Mouse (Mus musculus) testis, adult 2 months (tissue): ENCODE results near the gene Atp8a2. TPM values are rescaled to one million over a fixed set of nuclear protein-coding genes. Genes with fewer than 3 reads are reported as not detected.

Source experiments
- H3K27ac ChIP-seq: fragments of 200-500 bp; 2 replicates; pipeline ENCODE4 v1.5.1; 2012; ENCODE audit warnings: low read depth, low read length; ENCODE audit not compliant: control insufficient read depth, insufficient read depth
- H3K27me3 ChIP-seq: fragments of 200-500 bp; 2 replicates; pipeline ENCODE4 v1.6.1; 2012; ENCODE audit warnings: mild to moderate bottlenecking, low read length, moderate library complexity; ENCODE audit not compliant: control insufficient read depth, insufficient read depth
- H3K36me3 ChIP-seq: fragments of 200-500 bp; 2 replicates; pipeline ENCODE4 v1.6.1; 2012; ENCODE audit warnings: mild to moderate bottlenecking, low read length; ENCODE audit not compliant: control insufficient read depth, insufficient read depth
- H3K4me1 ChIP-seq: fragments of 200-500 bp; 2 replicates; pipeline ENCODE4 v1.6.1; 2012; ENCODE audit warnings: low read length; ENCODE audit not compliant: control insufficient read depth, insufficient read depth
- H3K4me3 ChIP-seq: fragments of 200-500 bp; 2 replicates; pipeline ENCODE4 v1.5.1; 2012; ENCODE audit warnings: low read depth, mild to moderate bottlenecking, low read length, moderate library complexity, mixed read lengths; ENCODE audit not compliant: control insufficient read depth
- CTCF ChIP-seq: fragments of 200-500 bp; IDR thresholded peaks from 2 replicates; pipeline ENCODE4 v1.5.1; 2012; ENCODE audit warnings: low read depth, mild to moderate bottlenecking, inconsistent platforms, low read length, moderate library complexity; ENCODE audit not compliant: control insufficient read depth, insufficient read depth, insufficient replicate concordance
- POLR2A ChIP-seq: fragments of 200-500 bp; IDR thresholded peaks from 2 replicates; pipeline ENCODE4 v1.6.1; 2012; ENCODE audit warnings: low read depth, mild to moderate bottlenecking, inconsistent platforms, low read length, moderate library complexity; ENCODE audit not compliant: control insufficient read depth
- polyA plus RNA-seq: library from polyadenylated mRNA; depleted of rRNA; stranded (reverse); fragments of >200 nt; gene quantifications from 2 replicates; pipeline ENCODE4 v1.2.3, GENCODE M21; 2012

Gene Atp8a2
- polyA plus RNA-seq, 1 experiment = 18.8 TPM

DNA sequence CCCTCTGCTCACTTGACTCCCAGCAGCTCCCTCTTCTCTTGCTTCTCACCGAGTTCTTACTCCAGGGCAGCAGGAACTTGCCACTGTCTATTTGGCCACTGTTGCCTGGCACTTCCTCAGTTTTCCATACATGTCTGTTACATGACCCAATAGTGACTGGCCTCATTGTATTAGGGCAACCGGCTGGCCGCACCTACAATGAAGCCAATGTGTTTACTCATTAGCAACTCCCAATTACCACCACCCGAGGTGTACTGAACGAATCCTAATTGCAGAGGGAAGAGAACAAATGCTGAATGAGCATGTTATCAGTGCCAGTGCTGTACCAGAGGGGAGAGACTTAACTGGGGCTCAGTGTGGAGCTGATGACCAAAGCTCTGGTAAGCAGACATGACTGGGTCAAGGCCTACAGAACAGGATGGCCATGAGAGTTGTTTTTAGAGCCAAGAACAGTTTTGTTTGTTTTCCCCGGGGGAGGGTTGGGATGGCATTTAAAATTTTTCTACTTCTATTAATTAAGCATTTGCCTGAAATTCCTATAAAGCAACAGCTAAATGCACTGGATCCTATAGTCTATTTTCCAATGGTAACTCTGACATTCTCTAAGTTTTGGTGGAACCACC, 524.0 kb downstream of the Atp8a2 start:
- Histone ChIP-seq H3K36me3 (no peaks in the 10 kb centered on the region), H3K27ac (no peak overlapping the region), H3K27me3 (no peaks in the 10 kb centered on the region), H3K4me1 (peaks cover 4% of the 10 kb centered on the region; the same call in 1 of the 2 replicates), H3K4me3 (no peak overlapping the region)
- no peak for TF ChIP-seq CTCF
- no peak for TF ChIP-seq POLR2A

- H3K4me1 ChIP-seq = no peaks in the 10 kb centered on the region
- no peak overlapping the region for H3K27ac ChIP-seq
- TF ChIP-seq POLR2A = no peak
- no peak for TF ChIP-seq CTCF
- no peaks in the 10 kb centered on the region for H3K36me3 ChIP-seq
- no peak overlapping the region for H3K4me3 ChIP-seq
- no peaks in the 10 kb centered on the region for H3K27me3 ChIP-seq
Observed at GRCm38 (mm10) chr14:59657098-59657497, 539.9 kb downstream of the Atp8a2 start.

- Histone ChIP-seq H3K4me3 (no peak overlapping the region), H3K27me3 (no peaks in the 10 kb centered on the region)
- TF ChIP-seq POLR2A (no peak), CTCF (no peak)
Observed at GRCm38 (mm10) chr14:59656591-59656990, 540.4 kb downstream of the Atp8a2 start.

GRCm38 (mm10) chr14:59649337-59649736, 547.6 kb downstream of the Atp8a2 start:
- Histone ChIP-seq H3K27me3 (no peaks in the 10 kb centered on the region), H3K27ac (no peak overlapping the region), H3K36me3 (no peaks in the 10 kb centered on the region), H3K4me3 (no peak overlapping the region), H3K4me1 (peaks cover 4% of the 10 kb centered on the region; the same call in 1 of the 2 replicates)
- TF ChIP-seq CTCF (no peak), POLR2A (no peak)

More at GRCm38 (mm10) chr14:59656591-59656990, 540.4 kb downstream of the Atp8a2 start:
- no peak overlapping the region for H3K27ac ChIP-seq
- H3K36me3 ChIP-seq = no peaks in the 10 kb centered on the region
- no peaks in the 10 kb centered on the region for H3K4me1 ChIP-seq

- peaks cover 4% of the 10 kb centered on the region; the same call in 1 of the 2 replicates for H3K4me1 ChIP-seq
- TF ChIP-seq POLR2A = no peak
- TF ChIP-seq CTCF = no peak
- no peaks in the 10 kb centered on the region for H3K36me3 ChIP-seq
- no peak overlapping the region for H3K27ac ChIP-seq
- H3K4me3 ChIP-seq = no peak overlapping the region
- no peaks in the 10 kb centered on the region for H3K27me3 ChIP-seq
Observed at GRCm38 (mm10) chr14:59648611-59649010, 548.4 kb downstream of the Atp8a2 start.

GRCm38 (mm10) chr14:59646826-59647697, 549.9 kb downstream of the Atp8a2 start:
- Histone ChIP-seq H3K36me3 (no peaks in the 10 kb centered on the region), H3K4me3 (no peak overlapping the region), H3K27me3 (no peaks in the 10 kb centered on the region), H3K27ac (no peak overlapping the region), H3K4me1 (peaks cover 4% of the 10 kb centered on the region; the same call in 1 of the 2 replicates)
- no peak for TF ChIP-seq POLR2A
- peak; percentile 14; the same call in 1 of the 2 replicates for TF ChIP-seq CTCF

DNA sequence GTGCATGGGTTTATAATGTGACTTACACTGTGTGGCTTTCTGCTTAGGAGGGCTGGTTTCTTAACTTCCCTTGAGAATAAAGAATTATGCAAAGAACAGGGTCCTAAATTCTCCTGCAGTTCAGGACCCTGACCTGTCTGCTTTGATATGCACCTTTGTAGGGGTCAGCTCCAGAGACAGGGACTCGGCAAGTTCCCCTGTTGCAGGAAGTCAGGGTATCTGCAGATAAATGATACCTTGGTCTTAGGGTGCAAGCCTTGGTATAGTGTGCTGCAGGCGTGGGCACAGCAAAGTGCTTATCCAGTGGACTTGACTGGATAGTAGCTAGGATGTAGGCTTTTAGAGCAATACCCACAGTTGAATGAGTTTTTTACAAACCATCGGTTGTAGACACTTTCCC, 552.1 kb downstream of the Atp8a2 start:
- Histone ChIP-seq H3K27me3 (no peaks in the 10 kb centered on the region), H3K4me1 (peaks cover 4% of the 10 kb centered on the region; the same call in 1 of the 2 replicates), H3K27ac (no peak overlapping the region), H3K36me3 (no peaks in the 10 kb centered on the region), H3K4me3 (no peak overlapping the region)
- TF ChIP-seq CTCF (no peak), POLR2A (no peak)
